Mouse (Mus musculus): ENCODE results near the gene Cpt1c. TPM values are rescaled to one million over a fixed set of nuclear protein-coding genes. Genes with fewer than 3 reads are reported as not detected.
A peak's percentile ranks its signal among the peaks of the same experiment; 100 is the strongest.

Cpt1c gene
- polyA plus RNA-seq, 1 experiment from 2014 or later: 22.1 TPM

DNA sequence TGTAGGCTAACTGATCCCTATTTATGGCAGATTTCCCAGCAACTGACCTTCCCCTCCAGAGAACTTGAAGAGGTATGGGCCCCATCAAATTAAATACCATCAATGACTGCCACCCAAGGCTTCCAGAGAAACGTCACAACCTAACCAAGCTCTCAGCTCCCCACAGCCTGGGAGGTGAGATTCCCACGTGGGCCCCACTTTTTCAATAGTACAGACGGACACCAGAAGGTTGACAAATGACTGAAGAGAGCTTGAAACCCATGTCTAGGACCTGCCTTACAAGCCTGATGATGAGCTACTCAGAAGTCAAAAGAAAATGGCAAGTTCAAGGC, 10.1 kb upstream of the Cpt1c start:
- in situ Hi-C loops (cut with MboI; ENCODE audit: low pct_unique_long_range_greater_than_20kb): loop anchor here (5.0 kb wide), 1 partner anchor 83 kb away; no protein-coding TSS in a partner anchor
- no peak for TF ChIP-seq CTCF (IDR thresholded peaks at IDR 0.05)
- POLR2A ChIA-PET: interaction anchor here (0.6 to 1.8 kb wide), 4 partner anchors 12 to 205 kb away, joined by 3 to 5 read pairs (median 4); partner anchors contain the start of genes Irf3 and Rras

DNA sequence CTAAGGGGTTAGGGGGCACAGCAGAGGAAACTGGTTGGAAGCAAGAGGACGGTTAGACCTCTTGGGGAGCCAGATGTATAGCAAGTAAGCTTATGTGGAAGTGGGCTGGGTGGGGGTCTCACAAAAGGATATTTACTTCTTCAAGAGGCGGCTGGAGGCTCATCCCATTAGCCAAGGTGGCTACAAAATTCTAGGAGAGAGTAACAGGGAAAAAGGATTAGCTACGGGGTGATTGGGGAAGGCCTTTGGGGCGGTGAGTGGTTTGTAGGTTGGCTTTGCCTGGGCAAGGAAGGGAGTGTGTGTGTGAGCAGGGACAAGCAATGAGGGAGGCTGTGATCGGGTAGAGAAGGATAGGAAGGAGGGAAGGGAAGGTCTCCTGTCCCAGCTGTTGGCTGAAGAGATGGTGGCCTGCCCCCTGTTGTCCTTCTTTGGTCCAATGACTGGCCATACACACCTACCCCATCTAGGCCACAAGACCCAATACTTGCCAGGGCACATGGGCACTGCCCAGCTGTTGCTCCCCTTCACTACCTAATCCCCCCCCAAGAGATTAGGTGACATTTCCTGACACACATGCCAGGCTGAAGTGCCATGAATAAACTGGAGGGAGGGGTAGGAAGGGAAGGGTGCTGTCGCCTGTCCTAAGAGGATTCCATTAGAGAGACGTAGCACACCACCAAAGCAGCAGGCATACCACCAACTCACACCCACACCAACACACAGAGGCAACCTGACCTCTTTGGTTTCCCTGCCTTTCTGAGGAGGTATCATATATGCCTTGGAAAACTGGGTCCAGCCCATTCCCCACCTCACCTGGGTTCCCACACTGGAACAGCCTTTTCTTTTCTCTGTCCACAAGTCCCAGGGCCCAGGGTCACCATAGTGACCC, 9.5 kb upstream of the Cpt1c start:
- TF ChIP-seq CTCF (IDR thresholded peaks at IDR 0.05): no peak
- DNase-seq (ENCODE audit: low read depth, low spot score): no peak
- no peak for ATAC-seq
- in situ Hi-C loops (cut with MboI; ENCODE audit: low pct_unique_long_range_greater_than_20kb): loop anchor here (5.0 kb wide), 1 partner anchor 83 kb away; no protein-coding TSS in a partner anchor
- ChIA-PET CTCF (interaction anchor here (1.2 to 1.3 kb wide), 3 partner anchors 11 to 33 kb away, joined by 3 to 4 read pairs (median 3); partner anchors contain the start of gene Rras), POLR2A (interaction anchor here (1.1 to 1.8 kb wide), 2 partner anchors 13 to 34 kb away, joined by 5 read pairs; partner anchors contain the start of genes Irf3 and Rras)
- H3K27me3 ChIP-seq: no peaks in the 10 kb centered on the region

More for the DNA sequence above, 10.1 kb upstream of the Cpt1c start:
- no peaks in the 10 kb centered on the region for H3K27me3 ChIP-seq
- CTCF ChIA-PET: interaction anchor here (1.0 to 1.3 kb wide), 4 partner anchors 12 to 54 kb away, joined by 3 to 4 read pairs (median 3); partner anchors contain the start of gene Rras
- ATAC-seq (no peak), DNase-seq (ENCODE audit: low read depth, low spot score) (no peak)

DNA sequence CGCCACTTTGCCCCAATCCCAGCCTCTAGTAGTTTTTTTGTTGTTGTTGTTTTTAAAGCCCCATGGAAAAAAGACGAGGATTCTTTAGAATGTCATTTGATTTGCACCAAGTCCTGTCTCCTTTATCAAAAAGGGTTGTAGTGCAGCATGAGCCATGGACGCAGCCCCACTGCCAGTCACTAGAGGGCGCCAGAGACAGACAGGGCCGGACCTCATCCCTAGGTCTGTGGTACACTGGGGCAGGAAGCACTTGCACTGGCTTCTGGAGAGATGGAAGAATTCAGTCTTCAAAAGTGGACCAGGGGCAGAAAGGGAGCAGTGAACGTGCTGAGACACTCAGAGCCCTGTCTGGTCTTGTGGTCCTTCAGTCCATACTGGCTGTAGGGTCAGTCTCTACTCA, 8.4 kb upstream of the Cpt1c start:
- DNase-seq (ENCODE audit: low read depth, low spot score) (no peak), ATAC-seq (no peak)
- no peaks in the 10 kb centered on the region for H3K27me3 ChIP-seq
- ChIA-PET CTCF (interaction anchor here (0.8 to 1.5 kb wide), 2 partner anchors 12 to 32 kb away, joined by 3 to 9 read pairs; no protein-coding TSS in a partner anchor), POLR2A (no interaction called here)
- TF ChIP-seq CTCF (IDR thresholded peaks at IDR 0.05): no peak
- in situ Hi-C loops (cut with MboI; ENCODE audit: low pct_unique_long_range_greater_than_20kb): loop anchor here (5.0 kb wide), 1 partner anchor 84 kb away; no protein-coding TSS in a partner anchor

DNA sequence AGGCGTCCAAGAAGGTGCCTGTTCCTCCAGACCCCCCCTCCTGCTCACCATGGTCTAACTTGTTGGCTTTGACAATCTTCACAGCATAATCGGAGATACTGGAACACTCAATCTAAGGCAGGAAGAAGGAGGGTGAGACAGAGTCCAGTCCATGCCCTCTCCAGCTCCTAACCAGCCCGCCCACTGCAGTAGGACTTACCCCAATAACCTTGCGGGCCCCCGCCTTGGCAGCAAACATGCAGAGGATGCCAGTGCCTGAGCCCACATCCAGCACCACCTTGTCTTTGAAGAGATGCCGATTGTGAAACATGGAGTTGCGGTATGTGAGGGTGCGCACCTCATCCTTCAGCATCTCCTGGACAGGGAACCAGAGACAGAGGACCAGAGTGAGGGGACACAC, 6.9 kb upstream of the Cpt1c start:
- ATAC-seq (no peak), DNase-seq (ENCODE audit: low read depth, low spot score) (no peak)
- no peak for TF ChIP-seq CTCF (IDR thresholded peaks at IDR 0.05)
- in situ Hi-C loops (cut with MboI; ENCODE audit: low pct_unique_long_range_greater_than_20kb): loop anchor here (5.0 kb wide), 1 partner anchor 86 kb away; no protein-coding TSS in a partner anchor
- ChIA-PET CTCF (interaction anchor here (1.2 to 1.5 kb wide), 2 partner anchors 10 to 121 kb away, joined by 3 to 9 read pairs; no protein-coding TSS in a partner anchor), POLR2A (no interaction called here)
- H3K27me3 ChIP-seq: no peaks in the 10 kb centered on the region

DNA sequence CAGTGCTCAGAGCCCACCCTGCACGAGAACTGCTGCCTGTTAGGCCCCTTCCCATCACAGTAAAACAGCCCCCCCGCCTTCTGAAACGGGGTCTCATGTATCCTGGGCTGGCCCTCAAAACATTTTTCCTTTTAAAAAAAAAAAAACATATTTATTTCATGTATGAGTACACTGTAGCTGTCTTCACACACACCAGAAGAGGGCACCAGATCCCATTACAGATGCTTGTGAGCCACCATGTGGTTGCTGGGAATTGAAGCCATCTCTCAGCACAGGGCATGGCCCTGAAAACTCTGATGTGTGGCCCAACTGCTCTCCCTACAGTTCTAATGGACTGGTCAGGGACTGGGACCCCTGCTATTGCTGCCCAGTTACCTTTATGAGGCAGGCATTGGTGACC, 3.6 kb upstream of the Cpt1c start:
- ChIA-PET POLR2A (no interaction called here), CTCF (no interaction called here)
- no peak for TF ChIP-seq CTCF (IDR thresholded peaks at IDR 0.05)
- ATAC-seq: no peak
- in situ Hi-C loops (cut with MboI; ENCODE audit: low pct_unique_long_range_greater_than_20kb): no loop called here
- no peak for DNase-seq (ENCODE audit: low read depth, low spot score)
- no peaks in the 10 kb centered on the region for H3K27me3 ChIP-seq

DNA sequence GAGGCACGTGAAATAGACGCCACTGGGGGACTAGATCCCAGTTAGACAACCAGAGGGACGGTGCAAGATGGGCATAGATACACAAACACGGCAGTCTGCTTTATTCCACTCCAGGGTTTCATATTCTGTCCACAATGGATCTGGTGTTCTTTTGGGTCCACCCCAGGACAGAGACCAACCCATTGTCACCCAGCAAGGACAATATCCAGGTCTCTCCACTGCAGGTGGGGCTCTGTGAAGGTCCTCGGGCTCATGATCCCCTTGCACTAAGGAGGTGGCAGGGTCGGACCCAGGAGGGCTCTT, 417 bp upstream of the Cpt1c start:
- ChIA-PET CTCF (interaction anchor here (1.0 kb wide), 1 partner anchor 39 kb away, joined by 3 read pairs; no protein-coding TSS in a partner anchor), POLR2A (interaction anchor here (0.6 kb wide), 2 partner anchors 37 to 173 kb away, joined by 3 read pairs; no protein-coding TSS in a partner anchor)
- H3K27me3 ChIP-seq: no peaks in the 10 kb centered on the region
- ATAC-seq (no peak), DNase-seq (ENCODE audit: low read depth, low spot score) (no peak)
- in situ Hi-C loops (cut with MboI; ENCODE audit: low pct_unique_long_range_greater_than_20kb): no loop called here
- TF ChIP-seq CTCF (IDR thresholded peaks at IDR 0.05): no peak

DNA sequence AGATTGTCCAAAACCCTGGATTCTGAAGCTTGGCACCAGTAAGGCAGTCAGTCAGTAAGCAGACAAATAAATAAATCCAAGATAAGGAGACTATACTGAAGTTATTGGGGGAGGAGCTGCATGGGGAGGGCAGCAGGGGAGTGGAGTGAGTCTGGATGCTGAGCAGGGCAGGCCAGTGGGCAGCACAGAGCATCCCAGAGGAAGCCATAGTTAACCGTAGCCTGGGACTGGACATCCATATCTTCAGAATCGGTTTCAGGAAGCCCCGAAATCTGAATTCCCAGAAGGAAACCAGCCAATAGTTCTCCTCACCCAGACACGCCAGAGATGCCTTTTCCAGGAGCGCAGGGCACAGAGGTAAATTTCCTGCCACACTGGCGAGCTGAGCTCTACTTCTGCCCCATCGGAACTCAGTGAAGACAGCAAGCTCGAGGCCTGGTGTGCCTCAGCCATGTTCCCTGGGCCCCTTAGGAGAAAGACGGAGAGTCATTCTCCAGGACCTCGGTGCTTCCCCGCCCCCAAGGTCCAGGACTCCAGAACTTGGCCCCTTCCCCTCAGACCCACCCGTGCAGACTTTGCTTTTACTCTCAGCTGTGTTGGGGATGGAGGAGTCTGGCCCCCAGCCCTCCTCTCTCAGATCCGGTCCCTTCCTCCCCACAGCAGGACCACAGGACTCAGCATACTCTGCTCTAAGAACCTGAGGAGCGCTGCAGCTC, 1.1 kb downstream of the Cpt1c start:
- in situ Hi-C loops (cut with MboI; ENCODE audit: low pct_unique_long_range_greater_than_20kb): loop anchor here (25.0 kb wide), 1 partner anchor 261 kb away; the partner anchor contains the start of gene Izumo2
- ChIA-PET CTCF (interaction anchor here (1.2 kb wide), 2 partner anchors 11 to 15 kb away, joined by 3 to 4 read pairs; no protein-coding TSS in a partner anchor), POLR2A (interaction anchor here (0.6 kb wide), 1 partner anchor 17 kb away, joined by 3 read pairs; no protein-coding TSS in a partner anchor)
- no peak for ATAC-seq
- DNase-seq (ENCODE audit: low read depth, low spot score): no peak
- no peak for TF ChIP-seq CTCF (IDR thresholded peaks at IDR 0.05)
- H3K27me3 ChIP-seq: no peaks in the 10 kb centered on the region

DNA sequence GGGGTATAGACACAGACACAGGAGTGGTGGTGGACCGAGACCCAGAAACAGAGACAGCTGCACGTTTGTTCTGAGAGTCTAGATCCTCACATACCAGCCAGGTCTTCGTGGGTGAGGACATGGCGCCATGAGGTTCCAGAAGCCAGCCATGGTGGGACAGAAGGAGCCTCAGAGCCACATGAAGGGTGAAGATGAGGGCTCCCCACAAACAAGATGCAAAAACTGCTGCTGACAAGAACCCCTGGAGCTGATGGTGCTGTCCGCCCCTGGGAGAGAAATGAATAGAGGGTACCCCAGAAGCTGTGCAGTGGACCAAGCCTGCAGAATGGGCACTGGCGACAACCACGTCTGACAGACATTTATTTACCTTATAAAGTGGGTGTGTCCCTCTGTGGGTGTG, 3.5 kb downstream of the Cpt1c start:
- ChIA-PET POLR2A (interaction anchor here (1.1 to 1.4 kb wide), 2 partner anchors 15 to 41 kb away, joined by 3 read pairs; partner anchors contain the start of gene Prmt1), CTCF (interaction anchor here (0.9 to 2.7 kb wide), 2 partner anchors 11 to 19 kb away, joined by 4 to 9 read pairs; no protein-coding TSS in a partner anchor)
- H3K27me3 ChIP-seq: no peaks in the 10 kb centered on the region

DNA sequence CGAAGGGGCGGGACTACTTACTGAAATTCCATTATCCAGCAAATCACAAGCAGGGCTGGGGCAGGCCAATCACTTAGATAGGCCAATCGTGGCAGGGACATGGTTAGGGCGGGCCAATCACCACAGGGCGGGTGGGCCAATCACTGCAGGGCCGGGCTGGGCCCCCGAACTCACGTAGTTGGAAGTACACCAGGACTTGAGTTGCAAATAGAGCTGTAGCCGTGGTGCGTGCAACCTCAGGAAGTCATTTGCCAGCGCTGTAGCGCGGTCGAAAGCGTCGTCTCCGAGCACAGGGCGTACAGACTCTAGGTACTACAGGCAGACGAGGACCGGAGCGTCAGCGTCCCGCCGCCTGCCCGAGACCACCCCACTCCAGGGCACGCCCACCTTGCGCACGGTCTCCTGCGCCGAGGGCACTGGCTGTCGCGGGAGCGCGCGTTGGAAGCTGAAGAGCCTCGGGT, 4.4 kb downstream of the Cpt1c start:
- ATAC-seq (peak; percentile 90), DNase-seq (ENCODE audit: low read depth, low spot score) (no peak)
- CTCF ChIA-PET: interaction anchor here (0.9 to 2.7 kb wide), 2 partner anchors 12 to 19 kb away, joined by 4 to 9 read pairs; no protein-coding TSS in a partner anchor
- no peak for TF ChIP-seq CTCF (IDR thresholded peaks at IDR 0.05)
- H3K27me3 ChIP-seq: no peaks in the 10 kb centered on the region
- POLR2A ChIA-PET: no interaction called here
- in situ Hi-C loops (cut with MboI; ENCODE audit: low pct_unique_long_range_greater_than_20kb): loop anchor here (25.0 kb wide), 1 partner anchor 258 kb away; the partner anchor contains the start of gene Izumo2

More for the DNA sequence above, 3.5 kb downstream of the Cpt1c start:
- ATAC-seq: no peak
- TF ChIP-seq CTCF (IDR thresholded peaks at IDR 0.05): no peak
- in situ Hi-C loops (cut with MboI; ENCODE audit: low pct_unique_long_range_greater_than_20kb): loop anchor here (25.0 kb wide), 1 partner anchor 259 kb away; the partner anchor contains the start of gene Izumo2
- no peak for DNase-seq (ENCODE audit: low read depth, low spot score)

DNA sequence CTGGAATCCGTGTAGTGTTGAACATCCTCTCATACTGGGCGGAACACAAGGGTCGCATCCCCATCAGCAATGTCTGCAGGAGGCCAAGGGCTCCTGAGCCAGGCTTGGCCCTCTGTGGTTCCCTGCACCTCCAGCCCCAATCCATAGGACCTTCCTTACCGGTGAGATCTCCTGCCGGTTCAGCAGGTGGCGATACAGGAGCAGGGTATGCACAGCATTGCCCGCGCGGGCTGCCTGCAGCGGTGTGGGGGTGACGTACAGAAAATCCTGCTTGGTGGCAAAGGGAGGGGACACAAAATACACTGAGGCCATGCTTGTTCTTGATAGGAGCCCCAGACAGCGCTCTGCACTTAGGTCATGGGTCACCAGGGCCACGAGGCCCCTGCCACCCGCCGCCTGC, 8.0 kb downstream of the Cpt1c start:
- ATAC-seq (no peak), DNase-seq (ENCODE audit: low read depth, low spot score) (no peak)
- POLR2A ChIA-PET: no interaction called here
- CTCF ChIA-PET: no interaction called here
- no peak for TF ChIP-seq CTCF (IDR thresholded peaks at IDR 0.05)
- in situ Hi-C loops (cut with MboI; ENCODE audit: low pct_unique_long_range_greater_than_20kb): loop anchor here (25.0 kb wide), 1 partner anchor 254 kb away; the partner anchor contains the start of gene Izumo2
- no peaks in the 10 kb centered on the region for H3K27me3 ChIP-seq
